Mouse (Mus musculus): ENCODE results near the gene Hist1h4i. TPM values are rescaled to one million over a fixed set of nuclear protein-coding genes. Genes with fewer than 3 reads are reported as not detected.
A peak's percentile ranks its signal among the peaks of the same experiment; 100 is the strongest.
"Not testable (repeated sequence)": the region's sequence is repeated elsewhere in the genome, so short reads cannot be mapped to it uniquely, and the experiment has no call there.

The Hist1h4i gene
- polyA plus RNA-seq, 1 experiment from 2014 or later = 40.8 TPM

GRCm38 (mm10) chr13:22044432-22045155 lies 3.4 kb upstream of the Hist1h4i start:
- Histone ChIP-seq H3K27me3 (no peaks in the 10 kb centered on the region), H3K4me3 (replicated peaks) (peak overlapping the region; percentile 48), H3K9me3 (replicated peaks) (no peaks in the 10 kb centered on the region), H3K4me1 (replicated peaks) (peaks cover 49% of the 10 kb centered on the region), H3K27ac (replicated peaks) (peak overlapping the region; percentile 97), H3K9ac (peak overlapping the region; percentile 58), H3K4me2 (peak overlapping the region; percentile 60), H3K36me3 (replicated peaks) (no peaks in the 10 kb centered on the region)
- 83% methylated on average over 6 of the region's 6 CpGs for WGBS (ENCODE audit: insufficient replicate concordance)
- no peak for ATAC-seq (ENCODE audit: insufficient read depth)

GRCm38 (mm10) chr13:22043503-22044431 lies 2.6 kb upstream of the Hist1h4i start:
- H3K36me3 ChIP-seq (replicated peaks) = no peaks in the 10 kb centered on the region
- H3K9ac ChIP-seq = peak overlapping the region; percentile 58
- peak; percentile 8 for ATAC-seq (ENCODE audit: insufficient read depth)
- no peaks in the 10 kb centered on the region for H3K27me3 ChIP-seq
- WGBS (ENCODE audit: insufficient replicate concordance) = 2% methylated on average over 14 of the region's 14 CpGs
- peak overlapping the region; percentile 48 for H3K4me3 ChIP-seq (replicated peaks)
- no peaks in the 10 kb centered on the region for H3K9me3 ChIP-seq (replicated peaks)
- H3K4me1 ChIP-seq (replicated peaks) = peaks cover 48% of the 10 kb centered on the region
- peak overlapping the region; percentile 97 for H3K27ac ChIP-seq (replicated peaks)
- peak overlapping the region; percentile 60 for H3K4me2 ChIP-seq

GRCm38 (mm10) chr13:22042568-22043502 lies 1.7 kb upstream of the Hist1h4i start, which contains the start of the genes Hist1h2ag and Hist1h2bj:
Gene Hist1h2ag (minus strand): TSS chr13:22042944.
Gene Hist1h2bj (plus strand): TSS chr13:22043214.
- ATAC-seq (ENCODE audit: insufficient read depth) = peak; percentile 79
- Histone ChIP-seq H3K4me3 (replicated peaks) (peak within 1 kb of the TSS; percentile 56), H3K9ac (peak within 1 kb of the TSS; percentile 77), H3K4me2 (peak within 1 kb of the TSS; percentile 72), H3K27ac (replicated peaks) (peak within 1 kb of the TSS; percentile 100), H3K4me1 (replicated peaks) (peaks cover 54% of the 10 kb centered on the region)
- H3K27me3 ChIP-seq; H3K36me3 ChIP-seq (replicated peaks); H3K9me3 ChIP-seq (replicated peaks): not testable (repeated sequence)
- WGBS (ENCODE audit: insufficient replicate concordance) = under 1% methylated on average over 51 of the region's 80 CpGs

GRCm38 (mm10) chr13:22041651-22042567 lies 747 bp upstream of the Hist1h4i start:
- H3K36me3 ChIP-seq (replicated peaks) = no peaks in the 10 kb centered on the region
- H3K4me2 ChIP-seq = peak overlapping the region; percentile 72
- 3% methylated on average over 13 of the region's 13 CpGs for WGBS (ENCODE audit: insufficient replicate concordance)
- no peaks in the 10 kb centered on the region for H3K27me3 ChIP-seq
- H3K4me1 ChIP-seq (replicated peaks) = peaks cover 61% of the 10 kb centered on the region
- peak overlapping the region; percentile 56 for H3K4me3 ChIP-seq (replicated peaks)
- no peak for ATAC-seq (ENCODE audit: insufficient read depth)
- no peaks in the 10 kb centered on the region for H3K9me3 ChIP-seq (replicated peaks)
- peak overlapping the region; percentile 100 for H3K27ac ChIP-seq (replicated peaks)
- H3K9ac ChIP-seq = peak overlapping the region; percentile 77

- under 1% methylated on average over 24 of the region's 24 CpGs for WGBS (ENCODE audit: insufficient replicate concordance)
- H3K36me3 ChIP-seq (replicated peaks) = no peaks in the 10 kb centered on the region
- H3K27me3 ChIP-seq = no peaks in the 10 kb centered on the region
- peak overlapping the region; percentile 72 for H3K4me2 ChIP-seq
- peaks cover 62% of the 10 kb centered on the region for H3K4me1 ChIP-seq (replicated peaks)
- H3K9ac ChIP-seq = peak overlapping the region; percentile 65
- peak overlapping the region; percentile 100 for H3K27ac ChIP-seq (replicated peaks)
- no peaks in the 10 kb centered on the region for H3K9me3 ChIP-seq (replicated peaks)
- peak overlapping the region; percentile 56 for H3K4me3 ChIP-seq (replicated peaks)
- ATAC-seq (ENCODE audit: insufficient read depth) = peak; percentile 40
These were observed 559 bp downstream of the Hist1h4i start for GRCm38 (mm10) chr13:22040464-22041141.

GRCm38 (mm10) chr13:22039951-22040463 lies 1.2 kb downstream of the Hist1h4i start:
- Histone ChIP-seq H3K9me3 (replicated peaks) (no peaks in the 10 kb centered on the region), H3K27ac (replicated peaks) (peak overlapping the region; percentile 100), H3K4me3 (replicated peaks) (peak overlapping the region; percentile 56), H3K9ac (peak overlapping the region; percentile 65), H3K4me1 (replicated peaks) (peaks cover 56% of the 10 kb centered on the region), H3K36me3 (replicated peaks) (no peaks in the 10 kb centered on the region), H3K4me2 (peak overlapping the region; percentile 72), H3K27me3 (no peaks in the 10 kb centered on the region)
- ATAC-seq (ENCODE audit: insufficient read depth) = no peak
- 4% methylated on average over 2 of the region's 2 CpGs for WGBS (ENCODE audit: insufficient replicate concordance)

- Histone ChIP-seq H3K4me3 (replicated peaks) (peak overlapping the region; percentile 56), H3K27ac (replicated peaks) (peak overlapping the region; percentile 100), H3K27me3 (no peaks in the 10 kb centered on the region), H3K9me3 (replicated peaks) (no peaks in the 10 kb centered on the region), H3K4me2 (peak overlapping the region; percentile 72), H3K4me1 (replicated peaks) (peaks cover 50% of the 10 kb centered on the region), H3K9ac (peak overlapping the region; percentile 65), H3K36me3 (replicated peaks) (no peaks in the 10 kb centered on the region)
- 52% methylated on average over 5 of the region's 5 CpGs for WGBS (ENCODE audit: insufficient replicate concordance)
- no peak for ATAC-seq (ENCODE audit: insufficient read depth)
These were observed 1.8 kb downstream of the Hist1h4i start for GRCm38 (mm10) chr13:22039364-22039763.

- Histone ChIP-seq H3K9me3 (replicated peaks) (no peaks in the 10 kb centered on the region), H3K4me1 (replicated peaks) (peaks cover 62% of the 10 kb centered on the region), H3K4me3 (replicated peaks) (peak overlapping the region; percentile 55), H3K27me3 (no peaks in the 10 kb centered on the region), H3K36me3 (replicated peaks) (no peaks in the 10 kb centered on the region), H3K27ac (replicated peaks) (peak overlapping the region; percentile 100), H3K9ac (peak overlapping the region; percentile 71), H3K4me2 (peak overlapping the region; percentile 75)
- 39% methylated on average over 2 of the region's 2 CpGs for WGBS (ENCODE audit: insufficient replicate concordance)
- ATAC-seq (ENCODE audit: insufficient read depth) = no peak
These were observed 3.7 kb downstream of the Hist1h4i start for GRCm38 (mm10) chr13:22037415-22037814.

- ATAC-seq (ENCODE audit: insufficient read depth) = no peak
- peaks cover 62% of the 10 kb centered on the region for H3K4me1 ChIP-seq (replicated peaks)
- 41% methylated on average over 3 of the region's 3 CpGs for WGBS (ENCODE audit: insufficient replicate concordance)
- peak overlapping the region; percentile 55 for H3K4me3 ChIP-seq (replicated peaks)
- H3K36me3 ChIP-seq (replicated peaks) = no peaks in the 10 kb centered on the region
- H3K27me3 ChIP-seq = no peaks in the 10 kb centered on the region
- H3K27ac ChIP-seq (replicated peaks) = peak overlapping the region; percentile 100
- H3K9me3 ChIP-seq (replicated peaks) = no peaks in the 10 kb centered on the region
- H3K4me2 ChIP-seq = peak overlapping the region; percentile 75
- H3K9ac ChIP-seq = peak overlapping the region; percentile 71
These were observed 4.2 kb downstream of the Hist1h4i start for GRCm38 (mm10) chr13:22036986-22037385.
